Mouse (Mus musculus) right cerebral cortex, postnatal 36 days (tissue): Measurements from ENCODE around the gene Zfp2.

ENCODE experiments used
- DNase-seq, 2 experiments: peaks; one replicate each; pipeline ENCODE4 v3.0.0; 2022; ENCODE audit warnings: low spot score in 2 of 2, mixed read lengths in 1 of 2

Zfp2 gene

DNA sequence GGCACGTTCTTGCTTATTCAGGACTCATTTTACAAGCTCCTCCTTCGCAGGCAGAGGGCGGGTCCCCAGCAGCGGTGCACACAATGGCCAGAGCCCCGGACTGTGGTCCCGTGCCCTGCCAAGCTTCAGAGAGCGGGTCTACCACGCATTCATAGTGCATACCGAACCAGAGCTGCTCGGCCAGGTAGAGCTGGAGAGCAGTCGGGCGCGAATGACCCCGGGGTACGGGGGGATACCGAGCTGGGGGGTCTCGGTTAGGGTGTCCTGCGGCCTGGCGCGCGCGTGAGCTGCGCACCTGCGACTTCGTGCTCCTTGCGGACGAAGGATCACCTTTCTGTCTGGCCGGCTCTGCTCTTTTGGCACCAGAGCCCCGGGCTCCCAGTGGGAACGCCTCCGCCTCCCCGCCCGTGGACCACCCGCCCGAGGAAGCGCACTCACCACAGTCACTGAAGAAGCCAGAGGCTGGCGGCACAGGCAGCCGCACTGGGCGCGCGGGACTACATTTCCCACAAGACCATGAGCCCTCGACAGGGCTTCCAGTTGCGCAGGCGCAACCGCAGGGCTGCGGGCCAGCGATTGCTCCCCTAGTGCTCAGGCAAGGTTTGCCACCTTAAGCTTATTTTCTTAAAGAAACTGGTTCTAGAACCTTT lies at the start of gene Zfp2:
Zfp2 (minus strand) TSS at position 495 of the 650 bp plus-strand sequence.
- peak; percentile 91 to 93 for DNase-seq

DNA sequence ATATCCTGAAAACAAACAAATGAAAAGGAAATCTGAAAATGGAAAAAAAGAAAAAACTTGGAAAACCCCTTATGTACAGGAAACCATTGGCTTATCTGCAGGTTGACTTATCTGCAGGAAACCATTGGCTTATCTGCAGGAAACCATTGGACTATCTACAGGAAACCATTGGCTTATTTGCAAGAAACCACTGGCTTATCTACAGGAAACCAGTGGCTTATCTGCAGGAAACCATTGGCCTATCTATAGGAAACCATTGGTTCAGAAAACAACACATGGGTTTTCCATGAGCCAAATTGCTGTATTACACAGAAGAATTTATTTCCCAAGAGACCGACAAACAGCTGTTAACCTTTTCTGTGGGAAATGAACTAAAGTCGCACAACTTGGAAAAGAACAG lies 48.9 kb upstream of the Zfp2 start:
- no peak for DNase-seq

DNA sequence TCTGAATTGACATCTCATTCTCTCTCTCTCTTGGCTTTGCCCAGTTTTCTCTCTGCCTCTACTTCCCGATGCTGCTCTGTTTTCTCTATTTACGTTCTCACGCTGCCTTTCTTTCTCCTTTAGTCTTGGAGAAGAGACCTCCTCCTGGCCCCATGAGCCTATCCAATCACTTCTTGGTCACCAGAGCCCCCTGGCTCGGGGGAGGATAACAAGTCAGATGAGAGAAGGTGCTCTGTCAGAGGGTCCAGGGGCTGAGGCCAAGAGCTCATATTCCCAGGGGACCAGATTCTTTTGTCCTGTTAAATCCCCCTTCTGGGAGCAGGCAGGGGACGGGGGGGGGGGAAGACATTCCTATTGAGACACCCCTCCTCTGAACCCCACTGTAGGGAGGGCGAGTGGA lies 37.7 kb upstream of the Zfp2 start, which contains the start of gene Prop1:
Prop1 (minus strand) TSS at position 101 of the 400 bp plus-strand sequence.
- no peak for DNase-seq

DNA sequence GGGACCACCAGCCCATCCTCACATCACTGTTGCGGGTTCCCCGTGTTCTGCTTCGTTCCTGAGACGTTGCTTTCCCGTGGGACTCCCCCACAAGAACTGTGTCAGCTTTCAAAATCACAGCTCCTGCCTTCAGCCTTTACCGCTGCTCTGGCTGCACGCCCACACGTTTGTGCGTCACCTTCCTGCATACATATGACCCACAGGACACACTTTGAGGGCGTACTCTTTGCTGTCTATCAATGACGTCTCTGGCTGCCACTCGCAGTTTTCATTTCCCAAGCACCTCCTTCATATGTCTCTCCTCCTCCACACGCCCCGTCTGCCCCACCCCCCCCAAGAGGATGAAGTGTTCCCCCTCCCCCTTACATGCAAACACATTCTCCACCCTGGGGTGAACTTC lies 36.3 kb upstream of the Zfp2 start:
- DNase-seq: peak in 1 of 2 experiments; percentile 58

DNA sequence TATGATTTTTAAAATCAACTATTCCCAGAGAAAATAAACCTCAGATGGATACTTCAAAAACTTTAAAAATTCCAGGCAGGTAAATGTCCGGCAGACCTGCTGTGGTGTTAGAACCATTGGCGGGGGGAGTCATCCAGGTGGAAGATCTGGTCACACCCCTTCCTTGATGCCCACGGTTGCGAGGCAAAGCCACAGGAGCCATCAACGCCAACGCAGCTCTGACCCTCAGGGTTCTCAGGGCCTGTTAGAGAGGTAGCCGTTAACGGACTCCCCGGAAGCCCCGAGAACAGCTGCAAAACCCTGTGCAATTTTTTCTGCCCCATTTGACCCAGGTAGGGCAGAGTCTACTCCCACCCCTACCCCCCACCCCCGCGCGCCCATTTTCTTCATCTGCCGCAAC lies 27.5 kb upstream of the Zfp2 start, which contains the start of gene 4933414I15Rik:
4933414I15Rik (minus strand) TSS at position 260 of the 400 bp plus-strand sequence.
- DNase-seq: no peak

DNA sequence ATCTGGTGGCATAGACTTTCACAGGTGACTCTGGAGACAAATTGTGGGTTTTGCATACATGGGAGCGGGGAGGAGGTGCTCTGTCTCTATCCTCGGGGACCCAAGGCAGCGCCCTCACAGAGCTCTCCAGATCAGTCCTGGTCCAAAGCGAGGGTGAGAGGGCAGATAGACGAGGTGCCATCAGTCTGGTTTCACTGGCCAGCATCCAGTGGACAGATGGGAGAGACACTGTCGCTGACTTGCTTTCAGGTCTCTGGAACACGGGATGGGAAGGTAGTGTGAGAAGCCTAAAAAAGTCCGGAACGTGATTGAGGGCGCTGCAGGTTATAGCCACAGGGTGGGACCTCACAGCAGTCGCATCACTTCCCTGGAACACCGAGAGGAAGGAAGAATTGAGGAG lies 26.4 kb upstream of the Zfp2 start:
- no peak for DNase-seq

DNA sequence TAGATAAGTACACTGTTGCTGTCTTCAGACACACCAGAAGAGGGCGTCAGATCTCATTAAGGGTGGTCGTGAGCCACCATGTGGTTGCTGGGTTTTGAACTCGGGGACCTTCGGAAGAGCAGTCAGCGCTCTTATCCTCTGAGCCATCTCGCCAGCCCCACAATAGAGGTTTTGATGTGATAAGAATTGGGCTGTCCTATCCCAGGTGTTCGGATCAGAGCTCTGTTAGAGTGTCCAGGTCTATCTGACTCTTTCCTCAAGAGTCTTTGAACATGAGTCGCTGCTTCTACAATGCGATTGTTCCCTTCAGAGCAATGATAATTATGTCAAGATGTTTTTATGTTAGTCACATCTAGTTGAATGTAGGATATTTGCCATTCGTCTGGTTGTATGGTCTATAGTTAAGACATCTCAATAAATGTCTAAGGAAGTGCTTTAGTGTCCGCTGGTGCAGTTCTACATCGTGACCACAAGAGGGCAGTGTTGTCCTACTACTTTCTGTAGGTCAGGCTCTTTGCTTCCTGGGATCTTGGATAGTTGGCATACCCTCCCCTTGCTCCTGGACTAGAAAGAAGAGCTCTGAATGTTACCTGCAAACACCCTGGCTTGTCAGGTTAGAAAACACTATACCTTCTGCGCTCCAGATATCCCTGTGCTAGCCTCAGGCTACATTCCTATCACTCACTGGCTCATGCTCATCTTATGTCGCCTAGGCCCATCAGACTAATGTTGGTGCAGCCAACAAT lies 23.8 kb upstream of the Zfp2 start:
- DNase-seq: no peak

DNA sequence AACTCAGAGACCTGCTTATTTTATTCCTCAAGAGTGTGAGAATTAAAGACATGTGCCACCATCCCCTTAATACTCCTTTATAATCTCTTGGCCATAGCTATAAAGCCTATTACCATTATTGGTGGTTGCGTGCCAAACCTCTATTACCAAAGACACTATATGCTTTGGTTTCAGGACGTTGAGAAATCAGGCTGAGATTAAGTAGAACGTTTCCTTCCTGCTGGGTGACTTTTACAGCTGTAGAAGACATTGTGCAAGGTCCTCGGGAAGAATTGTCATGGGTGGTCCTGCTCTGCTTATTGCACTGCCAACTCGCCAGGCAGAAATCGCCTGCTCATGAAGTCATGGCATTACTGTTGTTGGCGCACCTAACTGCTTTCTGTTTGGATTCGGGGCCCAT lies 22.5 kb upstream of the Zfp2 start:
- DNase-seq: no peak

DNA sequence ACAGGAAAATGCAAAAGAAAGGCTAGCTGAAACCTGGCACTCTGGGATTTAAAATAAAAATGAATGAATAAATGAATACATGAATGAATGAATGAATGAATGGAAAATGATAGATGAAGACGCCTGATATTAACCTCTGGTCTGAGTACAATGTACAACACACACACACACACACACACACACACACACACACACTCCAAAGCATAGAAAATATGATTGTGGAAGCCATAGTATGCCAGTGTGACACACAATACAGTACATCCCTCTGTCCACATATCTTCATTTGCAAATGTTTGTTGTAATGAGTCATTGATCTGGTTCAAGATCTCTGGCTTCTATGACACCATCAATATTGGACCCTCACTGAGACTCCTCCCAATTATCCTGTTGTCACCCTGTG lies 16.1 kb upstream of the Zfp2 start:
- DNase-seq: no peak

DNA sequence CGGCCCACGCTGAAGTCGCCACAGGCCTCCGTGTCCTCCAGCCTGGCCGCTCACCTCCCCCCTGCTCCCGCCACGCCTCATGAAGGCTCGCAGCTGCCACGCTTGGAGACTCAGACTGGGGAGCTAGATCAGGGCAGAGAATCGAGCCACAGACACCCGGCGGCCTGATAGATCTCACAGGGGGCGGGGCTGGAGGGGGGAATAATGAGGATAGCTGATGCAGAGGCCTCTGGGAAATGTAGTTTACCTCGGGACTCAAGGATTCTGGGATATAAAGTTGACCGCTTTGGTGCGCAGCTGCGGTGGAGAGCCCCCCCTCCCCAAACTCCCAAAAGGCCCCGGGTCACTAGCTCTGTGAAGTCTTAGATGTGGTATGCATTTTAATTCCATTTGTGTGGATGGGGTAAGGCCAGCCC lies 15.5 kb upstream of the Zfp2 start, which contains the start of gene Zfp354b:
Zfp354b (minus strand) TSS at position 183 of the 416 bp plus-strand sequence.
- DNase-seq: peak; percentile 84 to 90

DNA sequence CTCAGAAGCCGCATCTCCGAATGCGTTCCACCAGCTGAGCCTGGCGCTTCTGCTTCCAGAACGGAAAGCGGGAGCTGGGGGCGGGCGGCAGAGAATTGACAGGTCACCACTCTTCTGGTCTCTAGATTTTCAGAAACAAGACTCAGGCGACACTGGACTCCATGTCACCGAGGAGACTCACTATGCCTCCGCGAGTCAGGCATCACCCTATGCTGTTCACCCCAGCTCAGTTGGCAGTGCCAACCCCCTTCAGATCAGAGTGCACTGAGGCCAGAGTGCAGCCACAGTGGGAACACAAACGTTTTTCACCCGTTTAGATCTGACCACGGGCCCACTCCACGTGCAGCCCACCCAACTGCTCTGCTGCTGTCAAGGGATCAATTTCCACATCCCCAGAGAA lies 15.1 kb upstream of the Zfp2 start:
- DNase-seq: no peak

DNA sequence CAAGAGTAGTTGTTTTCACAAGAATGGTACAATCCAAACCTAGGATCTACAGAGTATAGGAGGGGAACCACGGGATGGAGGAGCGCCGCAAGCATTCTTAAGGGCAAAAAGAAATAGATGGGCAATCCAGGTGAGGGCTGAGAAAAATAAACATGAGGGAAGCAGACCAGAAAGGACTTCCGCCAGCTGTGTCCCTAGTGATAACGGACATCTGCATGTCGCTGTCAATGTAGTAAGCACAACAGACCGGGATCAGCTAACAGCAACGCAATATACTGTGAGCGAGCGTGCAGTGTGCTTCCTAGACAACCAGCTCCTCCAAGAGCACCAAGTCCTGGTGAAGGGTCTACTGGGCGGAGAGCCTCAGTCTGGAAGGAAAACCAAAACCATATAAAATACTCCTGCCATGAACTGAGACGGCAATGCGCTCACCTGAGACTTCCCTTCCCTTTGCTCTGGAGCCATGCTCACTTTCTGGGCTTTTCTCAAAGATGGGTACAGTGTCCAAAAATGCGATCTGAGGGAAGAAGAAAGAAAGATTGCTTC lies 14.6 kb upstream of the Zfp2 start:
- DNase-seq: no peak

DNA sequence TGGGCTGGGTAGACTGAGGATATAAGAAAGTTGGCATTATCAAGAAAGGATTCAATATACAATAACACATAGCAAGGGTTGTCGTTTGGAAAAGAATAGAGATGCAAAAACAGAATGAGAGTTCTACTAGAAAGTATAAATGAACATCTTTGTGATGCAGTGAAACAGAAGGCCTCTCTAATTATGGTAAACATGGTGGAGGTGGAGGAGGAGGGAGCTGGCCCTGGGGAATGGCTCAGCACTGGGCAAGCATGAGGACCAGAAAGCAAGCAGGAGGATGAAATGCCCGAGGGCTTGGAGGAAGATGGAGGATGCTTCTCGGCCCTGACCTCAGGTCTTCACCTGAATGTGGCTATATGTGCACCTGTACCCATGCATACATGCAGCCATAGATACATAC lies 1.5 kb downstream of the Zfp2 start:
- no peak for DNase-seq

DNA sequence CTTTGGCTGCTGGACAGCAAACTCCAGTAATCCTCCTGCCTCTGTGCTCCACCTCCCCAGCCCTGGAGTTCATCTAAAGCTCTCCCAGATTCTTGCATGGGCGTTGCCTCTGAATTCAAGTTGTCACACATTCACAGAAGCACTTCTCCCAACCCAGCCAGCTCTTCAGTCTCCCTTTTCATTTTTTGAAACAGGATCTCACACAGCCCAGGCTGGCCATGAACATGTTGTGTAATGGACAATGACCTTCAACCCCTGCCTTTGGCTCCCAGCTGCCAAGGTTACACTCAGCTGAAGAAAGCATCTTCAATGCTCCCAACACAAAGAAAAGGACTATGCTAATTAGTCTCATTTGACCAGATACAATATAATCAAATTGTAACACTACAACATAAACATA lies 2.7 kb downstream of the Zfp2 start:
- no peak for DNase-seq

DNA sequence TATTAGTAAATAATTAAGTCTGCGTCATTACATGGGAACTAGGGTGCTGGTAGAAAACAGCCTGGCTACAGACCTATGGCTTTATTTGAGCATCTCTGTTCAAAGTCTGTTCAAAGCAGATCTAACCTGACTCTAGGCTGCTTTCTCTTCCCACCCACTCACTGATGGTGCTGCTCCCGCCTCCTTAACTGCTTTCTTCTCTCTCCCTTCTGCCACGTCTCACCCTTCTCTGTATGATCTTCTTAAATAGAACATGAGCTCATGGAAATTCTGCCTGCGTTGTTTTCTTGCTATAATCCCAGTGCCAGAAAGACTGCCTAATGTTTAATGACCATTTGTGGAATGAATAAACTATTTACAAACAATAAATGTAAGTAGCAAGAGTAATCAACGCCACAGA lies 7.8 kb downstream of the Zfp2 start:
- DNase-seq: peak in 1 of 2 experiments; percentile 29

DNA sequence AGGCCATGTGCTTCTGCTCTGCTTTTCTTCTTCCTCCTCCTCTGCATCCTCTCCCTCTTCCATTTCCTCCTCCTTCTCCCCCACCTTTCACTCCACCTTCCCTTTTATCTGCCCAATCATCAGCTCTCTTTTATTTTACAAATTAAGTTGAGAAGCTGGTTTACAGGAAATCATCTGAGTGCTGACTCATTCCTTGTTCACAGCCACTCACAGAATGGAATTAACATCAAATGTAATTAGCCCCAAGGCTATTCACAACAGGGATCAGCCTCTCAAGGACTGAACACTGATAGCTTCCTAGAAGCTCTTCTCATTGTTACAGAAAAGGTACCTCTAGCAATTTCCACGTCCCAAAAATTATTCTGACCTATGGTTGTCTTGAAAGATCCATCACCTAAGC lies 18.6 kb downstream of the Zfp2 start:
- DNase-seq: no peak

DNA sequence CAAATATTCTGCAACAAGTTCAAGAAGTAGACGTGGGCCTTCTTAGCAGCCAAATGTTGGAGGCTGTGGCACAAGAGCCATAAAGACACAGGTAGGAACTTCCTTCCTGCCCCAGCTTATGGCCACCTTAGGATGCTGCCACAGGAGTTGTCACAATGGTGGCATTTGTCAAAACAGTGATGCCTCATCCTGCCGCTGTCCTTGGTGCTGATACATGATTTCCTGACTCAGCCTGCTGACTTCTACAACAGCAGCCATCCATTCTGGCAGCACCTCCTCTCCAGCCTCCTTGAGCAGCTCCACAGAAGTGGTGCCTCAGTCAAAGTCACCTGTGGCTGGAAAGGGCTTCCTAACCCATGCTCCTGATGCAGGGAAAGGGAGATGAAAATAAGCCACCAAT lies 23.5 kb downstream of the Zfp2 start:
- no peak for DNase-seq

DNA sequence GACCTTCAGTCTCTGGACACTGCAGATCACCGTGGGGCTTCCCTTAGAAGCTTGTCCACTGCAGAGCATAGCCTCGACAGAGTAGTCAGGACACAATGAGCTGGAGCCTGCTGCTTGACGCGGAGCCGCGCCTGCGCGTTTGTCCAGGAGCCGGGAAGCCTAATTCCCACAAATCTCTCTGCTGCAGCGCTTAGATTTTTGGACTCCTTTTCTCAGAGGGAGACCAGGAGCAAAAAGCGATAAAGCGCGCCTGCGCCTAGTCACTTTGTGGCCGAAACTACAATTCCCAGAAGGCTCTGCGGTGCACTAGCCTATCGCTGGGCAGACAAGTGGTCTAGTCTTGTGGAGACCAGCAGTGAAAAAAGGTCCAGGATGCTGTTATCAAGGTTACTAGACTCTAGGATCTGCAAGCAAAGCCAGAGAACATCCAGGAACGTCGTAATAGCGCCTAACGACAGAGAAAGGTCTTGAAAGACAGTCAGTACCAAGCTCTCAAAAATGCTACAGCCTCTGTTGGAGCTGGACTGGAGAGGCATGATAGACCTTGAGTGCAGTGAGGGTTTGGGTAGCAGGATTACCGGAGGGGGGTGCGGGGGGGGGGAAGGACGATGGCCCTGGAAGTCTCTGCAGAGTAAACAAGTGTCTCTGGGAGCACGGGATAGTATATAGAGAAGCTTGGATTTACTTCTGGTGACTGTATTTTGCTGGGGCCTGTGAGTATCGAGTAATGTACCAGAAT lies 28.4 kb downstream of the Zfp2 start, which contains the start of gene Zfp454:
Zfp454 (minus strand) TSS at position 262 of the 739 bp plus-strand sequence.
- peak; percentile 94 to 97 for DNase-seq

DNA sequence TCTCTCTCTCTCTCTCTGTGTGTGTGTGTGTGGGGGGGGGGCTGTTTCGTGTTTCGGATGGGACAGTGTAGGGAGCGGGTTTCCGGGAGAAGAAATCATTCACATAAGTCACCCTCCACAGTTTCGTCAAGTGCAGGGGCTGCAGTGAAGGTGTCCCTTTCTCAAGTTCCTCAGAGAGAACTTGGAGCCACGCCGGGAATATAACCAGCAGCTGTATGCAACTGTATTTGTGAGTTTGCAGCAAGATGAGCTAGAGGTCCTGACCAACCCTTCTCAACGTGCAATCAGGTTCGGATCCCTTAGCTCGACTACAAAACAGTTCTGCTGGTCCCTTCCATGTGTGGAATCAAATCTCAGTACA lies 29.1 kb downstream of the Zfp2 start:
- DNase-seq: no peak

DNA sequence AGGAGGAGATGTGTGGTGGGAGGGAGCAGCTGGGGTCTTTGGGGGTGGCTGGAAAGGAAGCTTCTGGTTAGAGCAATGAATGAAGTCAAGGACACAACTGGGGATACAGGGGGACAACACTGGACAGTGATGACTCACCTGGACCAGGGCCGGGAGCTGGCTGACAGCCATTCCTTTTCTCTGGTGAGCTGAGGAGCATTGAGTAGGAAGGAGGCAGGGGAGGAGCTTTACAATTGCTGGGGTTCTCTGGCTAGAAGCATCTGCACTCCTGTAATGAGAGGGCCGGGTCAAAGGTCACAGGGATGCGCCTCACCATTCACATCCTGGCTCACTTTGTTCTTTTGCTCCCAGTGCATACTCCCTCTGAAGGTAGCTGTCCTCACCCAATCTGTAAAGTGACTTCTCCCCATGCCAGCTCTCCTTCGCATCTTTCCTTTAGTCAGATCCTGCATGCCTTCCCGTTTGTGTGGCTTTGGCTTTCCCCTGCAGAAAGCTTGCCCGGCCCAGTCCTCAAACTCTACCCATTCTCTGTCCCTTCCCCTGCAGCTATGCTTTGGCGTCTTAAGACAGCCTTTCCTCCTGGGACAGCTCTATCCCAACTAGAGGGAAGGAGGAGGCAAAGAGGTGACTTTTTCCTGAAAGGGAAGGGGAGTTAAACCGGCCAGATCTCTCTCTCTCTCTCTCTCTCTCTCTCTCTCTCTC lies 29.6 kb downstream of the Zfp2 start:
- no peak for DNase-seq

DNA sequence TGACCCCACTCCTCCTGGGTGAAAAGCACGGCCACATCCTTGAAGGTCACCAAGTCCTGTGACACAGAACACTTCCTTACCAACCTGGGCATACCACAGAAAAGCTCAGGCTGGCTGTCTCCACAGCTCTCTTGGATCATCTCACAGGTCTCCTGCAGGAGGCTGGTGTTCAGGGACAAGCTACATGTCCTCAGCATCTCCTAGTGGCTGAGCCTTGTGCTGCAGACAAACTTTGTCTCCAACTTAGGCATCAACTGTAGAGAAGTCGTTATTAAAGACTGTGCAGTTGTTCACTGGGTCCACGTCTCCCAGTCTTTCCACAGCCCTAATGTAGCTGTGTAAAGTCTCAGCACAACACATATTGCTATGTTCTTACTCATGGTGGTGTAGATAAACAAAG lies 32.2 kb downstream of the Zfp2 start:
- no peak for DNase-seq

DNA sequence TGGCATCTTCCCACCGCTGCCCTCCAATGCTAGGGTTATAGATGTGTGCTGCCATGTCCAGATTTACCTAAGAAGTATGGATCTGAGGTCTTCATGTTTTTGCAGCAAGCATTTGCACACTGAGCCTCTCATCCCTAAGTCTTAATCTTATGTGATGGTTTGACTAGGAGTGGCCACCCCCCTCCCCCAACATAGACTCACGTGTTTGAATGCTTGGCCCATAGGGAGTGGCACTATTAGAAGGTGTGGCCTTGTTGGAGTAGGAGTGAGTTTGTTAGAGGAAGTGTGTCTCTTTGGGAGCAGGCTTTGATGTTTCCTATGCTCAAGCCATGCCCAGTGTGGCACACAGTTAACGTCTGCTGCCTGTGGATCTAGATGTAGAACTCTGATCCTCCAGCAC lies 37.3 kb downstream of the Zfp2 start:
- no peak for DNase-seq
